Mouse (Mus musculus) MEL (cell line): ENCODE data around the gene Arih2.

Source experiments
- CTCF ChIP-seq, 3 experiments: IDR thresholded peaks in 2 of 3; conservative IDR thresholded peaks in 1 of 3; 2 replicates each; pipeline ENCODE4 v1.5.1; 2011 to 2012; ENCODE audit warnings: low read length in 3 of 3, low read depth in 2 of 3, mild to moderate bottlenecking in 2 of 3, improper control_type of control experiment in 1 of 3, inconsistent platforms in 1 of 3, mixed read lengths in 1 of 3, moderate library complexity in 1 of 3; ENCODE audit not compliant: control insufficient read depth in 1 of 3, insufficient read depth in 1 of 3, poor library complexity in 1 of 3, severe bottlenecking in 1 of 3
- ELF1 ChIP-seq: IDR thresholded peaks from 2 replicates; pipeline ENCODE4 v1.6.1; 2014; ENCODE audit warnings: low read depth, mild to moderate bottlenecking, inconsistent platforms, low read length, improper control_type of control experiment, moderate library complexity
- EP300 ChIP-seq, 2 experiments: IDR thresholded peaks; 2 replicates each; pipeline ENCODE4 v1.6.1; 2011; ENCODE audit warnings: improper control_type of control experiment in 2 of 2, low read length in 2 of 2, low read depth in 1 of 2, mild to moderate bottlenecking in 1 of 2
- GATA1 ChIP-seq: IDR thresholded peaks from 2 replicates; pipeline ENCODE4 v1.6.1; 2011; ENCODE audit warnings: low read depth, low read length, improper control_type of control experiment
- MAX ChIP-seq: IDR thresholded peaks from 2 replicates; pipeline ENCODE4 v1.6.1; 2011; ENCODE audit warnings: low read length, improper control_type of control experiment
- POLR2A ChIP-seq, 2 experiments: IDR thresholded peaks; 2 replicates each; pipeline ENCODE4 v1.6.1; 2011 to 2012; ENCODE audit warnings: low read length in 2 of 2, mild to moderate bottlenecking in 2 of 2, control low read depth in 1 of 2, improper control_type of control experiment in 1 of 2, low read depth in 1 of 2, moderate library complexity in 1 of 2; ENCODE audit not compliant: control insufficient read depth in 1 of 2, insufficient read depth in 1 of 2, poor library complexity in 1 of 2
- RCOR1 ChIP-seq: IDR thresholded peaks from 2 replicates; pipeline ENCODE4 v1.6.1; 2012; ENCODE audit warnings: low read depth, mild to moderate bottlenecking, inconsistent platforms, low read length, improper control_type of control experiment
- USF1 ChIP-seq: IDR thresholded peaks from 2 replicates; pipeline ENCODE4 v1.6.1; 2014; ENCODE audit warnings: low read depth, mild to moderate bottlenecking, inconsistent platforms, low read length, improper control_type of control experiment, moderate library complexity

GRCm38 (mm10) chr9:108633846-108634245 is 15.3 kb downstream of the Arih2 start:
- TF ChIP-seq ELF1: no peak
- no peak for TF ChIP-seq EP300 (IDR thresholded peaks at IDR 0.05; ENCODE audit: low read depth in 1 of 2, low read length in 2 of 2)
- TF ChIP-seq POLR2A (IDR thresholded peaks at IDR 0.05; ENCODE audit: control insufficient read depth in 1 of 2, insufficient read depth in 1 of 2, low read depth in 1 of 2, low read length in 2 of 2, poor library complexity in 1 of 2): no peak
- TF ChIP-seq CTCF (IDR thresholded peaks at IDR 0.05 in 2 of 3, conservative IDR thresholded peaks at IDR 0.05 in 1 of 3; ENCODE audit: control insufficient read depth in 1 of 3, insufficient read depth in 1 of 3, low read depth in 2 of 3, low read length in 3 of 3, poor library complexity in 1 of 3, severe bottlenecking in 1 of 3): no peak
- no peak for TF ChIP-seq RCOR1
- no peak for TF ChIP-seq GATA1
- TF ChIP-seq MAX: no peak
- TF ChIP-seq USF1: no peak
